Mouse (Mus musculus) CD4-positive, CD25-positive, alpha-beta regulatory T cell, adult 2 months (primary cell): ENCODE measurements at regions not wholly inside any gene's neighbourhood (a gene's known extent, or its start where the extent isn't known, plus 50 kb on each side); places are given as distances from the start of the nearest gene placed in this dataset.
A peak's percentile ranks its signal among the peaks of the same experiment; 100 is the strongest.
"Not testable (repeated sequence)": the region's sequence is repeated elsewhere in the genome, so short reads cannot be mapped to it uniquely, and the experiment has no call there.

ENCODE experiments used
- DNase-seq: peaks from one replicate; pipeline ENCODE4 v3.0.0-alpha.2; 2012; ENCODE audit warnings: low read depth, low spot score

- no peak for DNase-seq
Measured at GRCm38 (mm10) chr15:3909471-3909870, 69.9 kb downstream of the Fbxo4 start.

GRCm38 (mm10) chr15:3908721-3909120, 70.7 kb downstream of the Fbxo4 start:
- peak; percentile 10 for DNase-seq

- DNase-seq, result no peak
Measured at GRCm38 (mm10) chr15:3905548-3905947, 73.8 kb downstream of the Fbxo4 start.

- DNase-seq, result no peak
Measured at GRCm38 (mm10) chr15:3878429-3878828, 100.9 kb downstream of the Fbxo4 start.

GRCm38 (mm10) chr15:3877506-3877905, 101.9 kb downstream of the Fbxo4 start:
- DNase-seq, result no peak

- not testable (repeated sequence) for DNase-seq
Measured at GRCm38 (mm10) chr15:3875210-3875861, 104.0 kb downstream of the Fbxo4 start.

- no peak for DNase-seq
Measured at GRCm38 (mm10) chr15:3831802-3832201, 147.6 kb downstream of the Fbxo4 start.

GRCm38 (mm10) chr15:3805430-3805829, 173.9 kb downstream of the Fbxo4 start:
- DNase-seq, result no peak

GRCm38 (mm10) chr15:3775865-3776264, 192.6 kb upstream of the Ghr start:
- no peak for DNase-seq

- DNase-seq, result no peak
Measured at GRCm38 (mm10) chr15:3772228-3772789, 189.0 kb upstream of the Ghr start.

GRCm38 (mm10) chr15:3770312-3770711, 187.0 kb upstream of the Ghr start:
- no peak for DNase-seq

GRCm38 (mm10) chr15:3764726-3765125, 181.4 kb upstream of the Ghr start:
- DNase-seq, result no peak

GRCm38 (mm10) chr15:3760396-3760795, 177.1 kb upstream of the Ghr start:
- DNase-seq, result no peak

- no peak for DNase-seq
Measured at GRCm38 (mm10) chr15:3755636-3756035, 172.3 kb upstream of the Ghr start.

- DNase-seq, result not testable (repeated sequence)
Measured at GRCm38 (mm10) chr15:3748072-3748471, 164.8 kb upstream of the Ghr start.

- no peak for DNase-seq
Measured at GRCm38 (mm10) chr15:3743168-3743814, 160.0 kb upstream of the Ghr start.

- no peak for DNase-seq
Measured at GRCm38 (mm10) chr15:3742191-3742590, 158.9 kb upstream of the Ghr start.

GRCm38 (mm10) chr15:3725214-3725613, 141.9 kb upstream of the Ghr start:
- no peak for DNase-seq

GRCm38 (mm10) chr15:3720668-3721340, 137.5 kb upstream of the Ghr start:
- DNase-seq, result no peak

GRCm38 (mm10) chr15:3711764-3712163, 128.5 kb upstream of the Ghr start:
- no peak for DNase-seq

- no peak for DNase-seq
Measured at GRCm38 (mm10) chr15:3707089-3708078, 124.1 kb upstream of the Ghr start.
